Mouse (Mus musculus): ENCODE data around the gene Tmem238. TPM values are rescaled to one million over a fixed set of nuclear protein-coding genes. Genes with fewer than 3 reads are reported as not detected.

Gene Tmem238
- polyA plus RNA-seq, 1 experiment: 59.4 TPM

DNA sequence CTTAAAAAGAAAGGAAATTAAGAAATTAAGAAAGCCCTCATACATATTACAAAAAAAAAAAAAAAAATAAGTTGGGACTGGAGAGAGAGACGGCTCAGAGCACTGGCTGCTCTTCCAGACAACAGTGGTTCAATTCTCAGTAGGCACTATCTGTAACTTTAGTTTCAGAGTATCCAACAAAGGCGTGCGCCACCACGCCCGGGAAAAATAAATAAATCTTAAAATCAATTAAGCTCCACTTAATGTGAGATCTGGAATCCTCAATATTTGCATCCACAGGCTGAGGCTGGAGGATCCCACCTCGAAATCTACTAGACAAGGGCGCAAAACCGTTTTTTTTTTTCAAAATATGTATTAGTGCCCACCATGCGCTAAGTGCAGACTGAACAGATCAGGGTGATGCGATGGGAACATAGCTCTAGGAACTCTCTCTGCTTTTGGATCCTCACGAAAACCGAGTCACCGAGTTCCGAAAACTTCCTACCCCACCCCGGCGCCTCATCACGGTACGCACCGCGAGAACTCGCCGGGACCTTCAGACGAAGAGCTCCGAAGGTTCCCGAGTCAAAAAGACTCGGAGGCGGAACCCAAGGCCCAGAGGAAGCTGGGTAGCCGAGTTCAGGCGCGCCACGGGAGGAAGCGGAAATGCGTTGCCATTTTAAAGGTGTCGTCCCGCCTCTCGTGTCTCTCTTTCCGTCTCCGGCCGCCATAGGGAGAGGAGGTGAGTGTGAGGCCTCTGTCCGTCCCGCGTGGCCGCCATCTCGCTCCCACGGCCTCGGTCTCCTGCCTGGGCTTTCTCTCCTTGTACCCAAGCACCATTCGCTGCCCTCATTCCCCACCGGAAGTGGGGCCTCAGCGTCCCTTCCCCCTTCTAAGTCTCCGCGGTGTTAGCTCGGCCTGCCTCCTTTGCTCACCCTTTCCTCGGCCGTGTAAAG is 3.1 kb upstream of the Tmem238 start, which contains the start of gene Rpl28:
Gene Rpl28, plus strand, starts transcription at position 597 of the 935 bp plus-strand sequence.
- H3K4me1 ChIP-seq (ENCODE audit: control insufficient read depth, insufficient read depth, low read length): peaks cover 13% of the 10 kb centered on the region
- under 1% methylated on average over 54 of the region's 54 CpGs for WGBS
- H3K4me3 ChIP-seq (replicated peaks; ENCODE audit: extremely low read depth, low read depth, low read length): peak within 1 kb of the TSS; percentile 84
- peak; percentile 91 for DNase-seq
- no peak for TF ChIP-seq CTCF (IDR thresholded peaks at IDR 0.05; ENCODE audit: insufficient read depth, low read length)
- TF ChIP-seq POLR2A (IDR thresholded peaks at IDR 0.05; ENCODE audit: borderline replicate concordance, extremely low read depth, low read depth, low read length): peak; percentile 93

GRCm38 (mm10) chr7:4788499-4789435 is 689 bp downstream of the Tmem238 start:
- H3K4me1 ChIP-seq (ENCODE audit: control insufficient read depth, insufficient read depth, low read length): peaks cover 10% of the 10 kb centered on the region
- TF ChIP-seq POLR2A (IDR thresholded peaks at IDR 0.05; ENCODE audit: borderline replicate concordance, extremely low read depth, low read depth, low read length) (peak; percentile 44; the same call in 1 of the 2 replicates), CTCF (IDR thresholded peaks at IDR 0.05; ENCODE audit: insufficient read depth, low read length) (no peak)
- WGBS: 1% methylated on average over 64 of the region's 64 CpGs
- DNase-seq: peak; percentile 82
- H3K4me3 ChIP-seq (replicated peaks; ENCODE audit: extremely low read depth, low read depth, low read length): peak overlapping the region; percentile 82

GRCm38 (mm10) chr7:4783667-4784268 is 5.7 kb downstream of the Tmem238 start:
- 77% methylated on average over 14 of the region's 14 CpGs for WGBS
- DNase-seq: no peak
- Histone ChIP-seq H3K4me1 (ENCODE audit: control insufficient read depth, insufficient read depth, low read length) (peaks cover 5% of the 10 kb centered on the region; the same call in 1 of the 2 replicates), H3K4me3 (replicated peaks; ENCODE audit: extremely low read depth, low read depth, low read length) (no peak overlapping the region)
- TF ChIP-seq POLR2A (IDR thresholded peaks at IDR 0.05; ENCODE audit: borderline replicate concordance, extremely low read depth, low read depth, low read length) (no peak), CTCF (IDR thresholded peaks at IDR 0.05; ENCODE audit: insufficient read depth, low read length) (no peak)

- no peak for TF ChIP-seq CTCF (IDR thresholded peaks at IDR 0.05; ENCODE audit: insufficient read depth, low read length)
- TF ChIP-seq POLR2A (IDR thresholded peaks at IDR 0.05; ENCODE audit: borderline replicate concordance, extremely low read depth, low read depth, low read length): no peak
- 79% methylated on average over 2 of the region's 2 CpGs for WGBS
These were observed 6.7 kb downstream of the Tmem238 start, which contains the start of the genes Il11 and Tmem190 for GRCm38 (mm10) chr7:4782759-4783158. Gene Il11 (minus strand): TSS chr7:4782859. Gene Tmem190 (plus strand): TSS chr7:4782937.

GRCm38 (mm10) chr7:4782130-4782529 is 7.3 kb downstream of the Tmem238 start:
- TF ChIP-seq CTCF (IDR thresholded peaks at IDR 0.05; ENCODE audit: insufficient read depth, low read length) (no peak), POLR2A (IDR thresholded peaks at IDR 0.05; ENCODE audit: borderline replicate concordance, extremely low read depth, low read depth, low read length) (no peak)
- no peaks in the 10 kb centered on the region for H3K4me1 ChIP-seq (ENCODE audit: control insufficient read depth, insufficient read depth, low read length)
- no peak overlapping the region for H3K4me3 ChIP-seq (replicated peaks; ENCODE audit: extremely low read depth, low read depth, low read length)
- 39% methylated on average over 3 of the region's 3 CpGs for WGBS
- no peak for DNase-seq

More at GRCm38 (mm10) chr7:4782759-4783158, 6.7 kb downstream of the Tmem238 start, which contains the start of the genes Il11 and Tmem190:
- Histone ChIP-seq H3K4me3 (replicated peaks; ENCODE audit: extremely low read depth, low read depth, low read length) (no peak within 1 kb of the TSS), H3K4me1 (ENCODE audit: control insufficient read depth, insufficient read depth, low read length) (no peaks in the 10 kb centered on the region)
- no peak for DNase-seq

DNA sequence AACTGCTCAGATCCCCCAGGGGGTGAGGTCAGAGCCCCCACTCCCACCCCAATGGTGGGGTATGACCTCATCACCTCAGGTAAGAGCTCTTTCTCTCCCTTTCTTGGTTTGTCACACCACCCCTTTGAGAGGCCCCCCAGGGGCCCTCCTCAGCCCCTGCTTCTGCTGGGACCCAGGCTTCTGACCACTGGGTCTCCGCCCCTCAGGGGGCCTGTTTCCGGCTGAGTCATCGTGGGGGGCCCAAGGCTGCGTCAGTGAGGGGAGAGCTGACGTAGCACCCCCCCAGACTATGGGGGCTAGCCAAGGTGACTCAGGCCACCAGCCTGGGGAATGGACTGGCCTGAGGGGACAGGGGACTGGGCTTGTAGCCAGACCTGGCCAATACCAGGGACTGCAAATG is 9.5 kb downstream of the Tmem238 start:
- 24% methylated on average over 5 of the region's 5 CpGs for WGBS
- no peak for DNase-seq
- TF ChIP-seq CTCF (IDR thresholded peaks at IDR 0.05; ENCODE audit: insufficient read depth, low read length) (no peak), POLR2A (IDR thresholded peaks at IDR 0.05; ENCODE audit: borderline replicate concordance, extremely low read depth, low read depth, low read length) (no peak)
- no peak overlapping the region for H3K4me3 ChIP-seq (replicated peaks; ENCODE audit: extremely low read depth, low read depth, low read length)
- H3K4me1 ChIP-seq (ENCODE audit: control insufficient read depth, insufficient read depth, low read length): no peaks in the 10 kb centered on the region

DNA sequence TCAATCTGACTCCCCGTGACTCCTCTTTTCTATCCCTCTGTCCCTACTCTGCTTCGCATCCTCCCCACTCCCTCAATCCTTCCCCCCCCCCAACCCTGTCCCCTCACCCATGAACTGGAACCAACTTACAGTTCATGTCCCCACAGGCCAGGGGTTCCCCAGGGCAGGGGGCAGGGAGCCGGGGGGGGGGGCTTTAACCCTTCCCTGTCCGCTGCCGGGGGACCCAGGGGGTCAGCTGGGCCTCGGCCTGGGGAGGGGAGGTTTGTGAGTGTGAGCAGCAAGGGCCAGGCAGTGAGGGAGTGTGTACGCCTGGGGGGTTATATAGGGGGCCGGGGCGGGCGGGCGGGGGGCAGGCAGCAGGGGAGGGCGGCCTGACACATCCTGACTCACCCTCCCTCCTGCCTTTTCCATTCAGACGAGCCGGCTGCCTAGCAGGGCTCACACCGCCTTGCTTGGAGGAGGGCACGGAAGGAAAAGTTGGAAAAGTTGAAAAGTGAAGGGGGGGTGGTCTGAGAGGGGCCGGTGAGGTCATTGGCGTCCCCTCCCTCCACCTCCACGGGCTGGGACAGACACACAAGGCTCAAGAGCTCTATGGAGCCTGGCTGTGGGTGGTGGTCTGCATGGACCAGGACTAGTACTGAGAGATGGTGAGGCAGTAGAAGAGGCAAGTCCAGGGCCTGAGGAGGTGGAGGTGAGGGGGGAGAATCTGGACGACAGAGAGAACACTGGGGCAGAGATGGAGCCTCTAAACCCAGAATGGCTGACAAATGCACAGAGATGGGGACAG is 11.4 kb downstream of the Tmem238 start:
- 13% methylated on average over 14 of the region's 20 CpGs for WGBS
- Histone ChIP-seq H3K4me3 (replicated peaks; ENCODE audit: extremely low read depth, low read depth, low read length) (no peak overlapping the region), H3K4me1 (ENCODE audit: control insufficient read depth, insufficient read depth, low read length) (no peaks in the 10 kb centered on the region)
- TF ChIP-seq CTCF (IDR thresholded peaks at IDR 0.05; ENCODE audit: insufficient read depth, low read length): no peak
- no peak for TF ChIP-seq POLR2A (IDR thresholded peaks at IDR 0.05; ENCODE audit: borderline replicate concordance, extremely low read depth, low read depth, low read length)
- DNase-seq: no peak

Measured in lung, adult 2 months (tissue).